20 mouse cellular contexts compared by ENCODE assay signal in genomic region chr1:152921786-152922185, GRCm38 (mm10). TPM values are rescaled to one million over a fixed set of nuclear protein-coding genes. Genes with fewer than 3 reads are reported as not detected.
"Had no signal": no experiment of that assay in that cellular context is flagged by ENCODE, and none has a peak within 500 bp of the region (broad histone marks: within the 10 kb centered on the region; RNA-seq: fewer than 3 reads in every experiment).

No protein-coding gene starts in this region.

- DNase-seq: kidney, adult 18-20 months; kidney, adult 9 months; kidney, postnatal 14 days; kidney, postnatal 4 days; liver, postnatal 0 days; lung, embryonic 14.5 days; right cerebral cortex, adult 18-20 months; right cerebral cortex, postnatal 14 days; right cerebral cortex, postnatal 4 days; spleen, adult 18-20 months; thymus, adult 2 months; thymus, postnatal 14 days; thymus, postnatal 4 days had no signal

- H3K4me2 ChIP-seq: lung, embryonic 14.5 days; midbrain, embryonic 12.5 days; midbrain, embryonic 15.5 days; neural tube, embryonic 12.5 days; neural tube, embryonic 15.5 days had no signal

- H3K9me3 ChIP-seq: midbrain, embryonic 12.5 days; midbrain, embryonic 15.5 days; neural tube, embryonic 12.5 days; neural tube, embryonic 15.5 days had no signal

- H3K9ac ChIP-seq: liver, embryonic 14.5 days; liver, postnatal 0 days; lung, embryonic 14.5 days; midbrain, embryonic 12.5 days; midbrain, embryonic 15.5 days; neural tube, embryonic 12.5 days; neural tube, embryonic 15.5 days had no signal

- H3K27ac ChIP-seq: liver, embryonic 14.5 days; macrophage; midbrain, embryonic 12.5 days; midbrain, embryonic 15.5 days; neural tube, embryonic 12.5 days; neural tube, embryonic 15.5 days had no signal

- H3K27me3 ChIP-seq: midbrain, embryonic 12.5 days; midbrain, embryonic 15.5 days; neural tube, embryonic 12.5 days; neural tube, embryonic 15.5 days had no signal

- H3K36me3 ChIP-seq: midbrain, embryonic 12.5 days; midbrain, embryonic 15.5 days; neural tube, embryonic 12.5 days; neural tube, embryonic 15.5 days had no signal

- H3K4me3 ChIP-seq: midbrain, embryonic 12.5 days; midbrain, embryonic 15.5 days; neural tube, embryonic 12.5 days; neural tube, embryonic 15.5 days had no signal

- H3K4me1 ChIP-seq: midbrain, embryonic 12.5 days; midbrain, embryonic 15.5 days; neural tube, embryonic 12.5 days; neural tube, embryonic 15.5 days had no signal

- ATAC-seq: liver, postnatal 0 days; lung, postnatal 0 days; midbrain, embryonic 15.5 days had no signal

RNA-seq across cellular contexts. Expression of gene Nmnat2, which starts 33.0 kb away (rescaled TPM):
- polyA plus RNA-seq: macrophage had no signal
